Mouse (Mus musculus) liver, embryonic 13.5 days (tissue): Measurements from ENCODE around the gene Mapk11. TPM values are rescaled to one million over a fixed set of nuclear protein-coding genes. Genes with fewer than 3 reads are reported as not detected.

Experiments
- ATAC-seq: fragments of 200-750 bp; cut with Nextera tagmentation; 2 replicates; pipeline ENCODE4 v1.8.0; 2017; ENCODE audit warnings: low read depth, mild to moderate bottlenecking, moderate number of reproducible peaks, moderate library complexity
- DNase-seq: peaks from one replicate; pipeline ENCODE4 v3.0.0; 2022
- H3K27ac ChIP-seq: fragments of 300-500 bp; sonication (generic); 2 replicates; pipeline ENCODE4 v1.5.1; 2015; ENCODE audit warnings: moderate library complexity, mild to moderate bottlenecking, inconsistent platforms
- H3K27me3 ChIP-seq: fragments of 300-500 bp; sonication (generic); 2 replicates; pipeline ENCODE4 v1.6.1; 2015; ENCODE audit warnings: mild to moderate bottlenecking, inconsistent platforms
- H3K36me3 ChIP-seq: fragments of 300-500 bp; sonication (generic); 2 replicates; pipeline ENCODE4 v1.6.1; 2015; ENCODE audit warnings: mild to moderate bottlenecking, inconsistent platforms
- H3K4me1 ChIP-seq: fragments of 300-500 bp; sonication (generic); replicated peaks from 2 replicates; pipeline ENCODE4 v1.6.1; 2015; ENCODE audit warnings: inconsistent platforms
- H3K4me2 ChIP-seq: fragments of 300-500 bp; sonication (generic); 2 replicates; pipeline ENCODE4 v1.6.1; 2015; ENCODE audit warnings: inconsistent platforms, mild to moderate bottlenecking, moderate library complexity
- H3K4me3 ChIP-seq: fragments of 300-500 bp; sonication (generic); replicated peaks from 2 replicates; pipeline ENCODE4 v1.5.1; 2015; ENCODE audit warnings: mild to moderate bottlenecking, inconsistent platforms
- H3K9ac ChIP-seq: fragments of 300-500 bp; sonication (generic); 2 replicates; pipeline ENCODE4 v1.6.1; 2015; ENCODE audit warnings: mild to moderate bottlenecking, inconsistent platforms
- H3K9me3 ChIP-seq: fragments of 300-500 bp; sonication (generic); replicated peaks from 2 replicates; pipeline ENCODE4 v1.6.1; 2016; ENCODE audit warnings: inconsistent platforms
- WGBS: fragments of 180-500 bp; shearing (Covaris S2); methylation state at CpG from one replicate; pipeline ENCODE4 v1.1.7; 2015; ENCODE audit not compliant: insufficient replicate concordance; 5-methylcytosine and 5-hydroxymethylcytosine counted together
- microRNA-seq: library from miRNA; unstranded; fragments of <30 nt; microRNA quantifications from one replicate; pipeline ENCODE4, GENCODE M21; 2016
- polyA plus RNA-seq: library from polyadenylated mRNA; unstranded; fragments of >200 nt; fragmentation: Nextera tagmentation; extraction: Ambion mirVana; gene quantifications from 2 replicates; pipeline ENCODE4 v1.2.1, GENCODE M21; 2015

Gene Mapk11
- polyA plus RNA-seq, 1 experiment from 2014 or later = 0.76 TPM

DNA sequence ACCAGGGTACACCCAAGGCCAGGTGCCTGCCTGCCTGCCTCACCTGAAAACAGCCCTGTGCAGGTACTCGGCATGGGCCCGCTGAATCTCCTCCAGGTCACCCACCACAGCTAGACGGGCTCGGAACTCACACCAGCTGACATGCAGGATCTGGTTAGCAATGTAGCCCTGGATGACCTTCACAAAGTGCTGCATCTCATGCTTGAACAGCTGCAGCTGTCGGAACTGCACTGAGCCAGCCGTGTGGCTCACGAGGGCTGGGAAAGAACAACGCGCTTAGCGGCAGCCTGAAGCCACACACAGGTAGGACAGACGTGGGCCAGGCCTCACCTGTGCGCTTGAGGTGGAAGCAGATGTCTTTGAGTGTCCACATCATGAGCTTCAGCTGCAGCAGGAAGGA, 48.6 kb downstream of the Mapk11 start:
- no peaks in the 10 kb centered on the region for H3K27me3 ChIP-seq
- ATAC-seq (no peak), DNase-seq (no peak)
- H3K4me3 ChIP-seq = no peak overlapping the region
- no peak overlapping the region for H3K27ac ChIP-seq
- peaks cover 98% of the 10 kb centered on the region for H3K36me3 ChIP-seq
- no peak overlapping the region for H3K4me2 ChIP-seq
- no peaks in the 10 kb centered on the region for H3K9me3 ChIP-seq
- H3K4me1 ChIP-seq = no peaks in the 10 kb centered on the region
- WGBS = 91% methylated on average over 12 of the region's 12 CpGs
- H3K9ac ChIP-seq = no peak overlapping the region

DNA sequence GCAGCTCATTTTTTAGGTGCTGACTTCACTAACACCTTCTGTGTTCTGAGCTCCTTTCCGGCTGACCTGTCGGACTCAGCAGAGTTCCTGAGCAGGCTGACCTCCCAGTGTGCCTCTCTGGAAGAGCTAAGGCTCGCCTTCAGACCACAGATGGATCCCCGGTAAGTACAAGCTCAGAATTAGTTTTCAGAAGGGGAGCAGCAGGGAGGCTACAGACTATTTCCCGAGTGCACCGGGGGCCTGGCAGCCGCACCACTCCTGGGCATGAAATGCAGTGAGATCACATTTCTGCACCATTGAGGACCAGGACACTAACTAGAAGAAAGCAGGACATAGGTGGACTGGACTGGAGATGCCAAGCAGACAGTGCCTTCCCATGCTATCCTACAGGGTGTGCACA, 50.8 kb downstream of the Mapk11 start:
- H3K4me1 ChIP-seq = no peaks in the 10 kb centered on the region
- no peak overlapping the region for H3K9ac ChIP-seq
- 88% methylated on average over 7 of the region's 7 CpGs for WGBS
- H3K4me2 ChIP-seq = no peak overlapping the region
- no peak for ATAC-seq
- H3K9me3 ChIP-seq = no peaks in the 10 kb centered on the region
- DNase-seq = no peak
- H3K36me3 ChIP-seq = peaks cover 98% of the 10 kb centered on the region
- H3K27ac ChIP-seq = no peak overlapping the region
- H3K4me3 ChIP-seq = no peak overlapping the region
- H3K27me3 ChIP-seq = no peaks in the 10 kb centered on the region

DNA sequence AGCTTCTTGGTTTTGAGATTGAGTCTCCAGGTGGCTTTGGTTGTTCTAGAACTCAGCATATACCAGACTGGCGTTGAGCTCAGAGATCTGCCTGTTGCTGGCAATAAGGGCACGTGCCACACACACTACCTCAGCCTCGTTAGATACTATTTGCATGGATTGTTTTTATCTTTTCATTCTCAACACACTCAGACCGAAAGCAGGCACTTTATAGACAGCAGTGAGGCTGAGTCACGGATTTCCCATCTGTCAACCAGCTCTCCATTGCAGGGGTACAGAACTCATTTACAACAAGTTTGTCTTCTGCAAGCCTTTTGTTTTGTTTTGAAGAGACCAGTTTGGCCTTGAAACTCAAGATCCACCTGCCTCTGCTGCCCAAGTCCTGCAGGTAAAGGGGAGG, 52.0 kb downstream of the Mapk11 start:
- Histone ChIP-seq H3K9ac (no peak overlapping the region), H3K4me2 (no peak overlapping the region), H3K27ac (no peak overlapping the region), H3K9me3 (no peaks in the 10 kb centered on the region), H3K27me3 (no peaks in the 10 kb centered on the region), H3K36me3 (peaks cover 99% of the 10 kb centered on the region), H3K4me1 (no peaks in the 10 kb centered on the region), H3K4me3 (no peak overlapping the region)
- no peak for DNase-seq
- no peak for ATAC-seq
- 80% methylated on average over 5 of the region's 5 CpGs for whole genome bisulfite sequencing

Small RNA genes lying within 50 kb of the gene (microRNA-seq; reads per million reads assigned to microRNA genes)
- 3.5 reads per million, percentile 5 among the genes with 10 or more reads in this experiment for gene Mir6958
- gene Mir7118 = not detected

Other genes starting within 250 kb of the Mapk11 start
- gene Ttll8, start 195.2 kb downstream of the Mapk11 start, polyA plus RNA-seq = not detected in 2 replicates
- gene Mlc1, start 170.6 kb downstream of the Mapk11 start, polyA plus RNA-seq = 0.03 TPM in 1 of 2 replicates, not detected in the other
- gene Mov10l1, start 166.7 kb downstream of the Mapk11 start, polyA plus RNA-seq = not detected in 2 replicates
- gene Panx2, start 89.9 kb downstream of the Mapk11 start, polyA plus RNA-seq = not detected in 2 replicates
- 16.4 and 16.6 TPM in 2 replicates for gene Trabd, start 74.5 kb downstream of the Mapk11 start, polyA plus RNA-seq
- gene Selenoo, start 60.5 kb downstream of the Mapk11 start, polyA plus RNA-seq = 6.4 and 7.1 TPM in 2 replicates
- 6.5 and 6.7 TPM in 2 replicates for gene Tubgcp6, start 26.5 kb downstream of the Mapk11 start, polyA plus RNA-seq
- gene Hdac10, start 20.9 kb downstream of the Mapk11 start, polyA plus RNA-seq = 10.2 TPM in 2 replicates
- gene Mapk12, start 8.9 kb downstream of the Mapk11 start, polyA plus RNA-seq = 1.5 and 1.7 TPM in 2 replicates
- 20.2 and 21.2 TPM in 2 replicates for gene Plxnb2, start 31.2 kb upstream of the Mapk11 start, polyA plus RNA-seq
- gene Dennd6b, start 46.9 kb upstream of the Mapk11 start, polyA plus RNA-seq = 3.0 and 3.2 TPM in 2 replicates
- gene Ppp6r2, start 61.9 kb upstream of the Mapk11 start, polyA plus RNA-seq = 16.2 and 17.1 TPM in 2 replicates
- 18.8 and 21.7 TPM in 2 replicates for gene Sbf1, start 165.7 kb upstream of the Mapk11 start, polyA plus RNA-seq
- gene Adm2, start 173.1 kb upstream of the Mapk11 start, polyA plus RNA-seq = 1.4 and 2.4 TPM in 2 replicates
- gene Miox, start 184.8 kb upstream of the Mapk11 start, polyA plus RNA-seq = 5.6 and 6.8 TPM in 2 replicates
- 26.1 and 30.2 TPM in 2 replicates for gene Lmf2, start 206.0 kb upstream of the Mapk11 start, polyA plus RNA-seq
- 114 and 131 TPM in 2 replicates for gene Ncaph2, start 206.1 kb upstream of the Mapk11 start, polyA plus RNA-seq
- gene Sco2, start 224.2 kb upstream of the Mapk11 start, polyA plus RNA-seq = 4.1 and 4.5 TPM in 2 replicates
- 0.58 and 0.62 TPM in 2 replicates for gene Tymp, start 227.4 kb upstream of the Mapk11 start, polyA plus RNA-seq
- gene Odf3b, start 229.7 kb upstream of the Mapk11 start, polyA plus RNA-seq = 0.56 and 0.59 TPM in 2 replicates
- not detected in 2 replicates for gene Klhdc7b, start 235.3 kb upstream of the Mapk11 start, polyA plus RNA-seq